Mouse (Mus musculus) erythroblast, embryonic 14.5 days (primary cell): ENCODE data around the gene Veph1.

Experiments used
- GATA1 ChIP-seq: IDR thresholded peaks from 2 replicates; pipeline ENCODE4 v1.6.1; 2012; ENCODE audit warnings: low read length, inconsistent platforms, mixed read lengths
- TAL1 ChIP-seq: IDR thresholded peaks from 3 replicates; pipeline ENCODE4 v1.6.1; 2012; ENCODE audit warnings: low read length, inconsistent platforms, mixed read lengths

GRCm38 (mm10) chr3:66325486-66325951 lies 28.9 kb upstream of the Veph1 start:
- TF ChIP-seq TAL1 (no peak), GATA1 (no peak)
